ENCODE assay signal across 8 mouse cellular contexts in the genomic region with DNA sequence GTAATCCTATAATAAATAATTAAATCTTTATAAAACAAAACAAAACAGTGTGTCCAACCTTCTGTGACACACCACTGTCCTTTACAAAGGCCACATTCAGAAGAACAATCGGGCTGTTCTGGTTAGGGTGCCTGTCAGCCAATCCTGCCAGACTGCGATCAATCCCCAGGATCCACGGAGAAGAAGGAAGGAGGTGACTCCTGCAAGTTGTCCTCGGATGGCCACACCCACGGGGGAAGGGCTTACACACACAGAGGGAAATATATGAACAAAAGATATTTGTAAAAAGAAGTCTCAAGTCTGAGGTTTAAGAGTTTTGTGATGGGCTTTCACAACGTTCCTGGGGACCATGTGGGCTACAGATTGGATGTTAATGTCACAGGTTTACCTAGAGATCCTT. TPM values are rescaled to one million over a fixed set of nuclear protein-coding genes. Genes with fewer than 3 reads are reported as not detected.
DNase-seq lines count a peak whose midpoint lies in the region; ATAC-seq and TF ChIP-seq lines count a peak whose summit lies in the region.

A gene (plus strand): TSS at position 253 of the 400 bp plus-strand sequence.

- no peak for DNase-seq in heart, postnatal 4 days
- no peak for DNase-seq in ES-E14 (ENCODE audit: low read depth, low spot score)
- DNase-seq in limb, embryonic 10.5 days (ENCODE audit: low spot score), result no peak
- no peak for DNase-seq in thymus, postnatal 0 days (ENCODE audit: low spot score)
- no peak for DNase-seq in spleen, postnatal 36 days (ENCODE audit: low spot score in 2 of 2)

- no peak for ATAC-seq in heart, embryonic 12.5 days (ENCODE audit: insufficient number of reproducible peaks, low FRiP score)
- ATAC-seq in forebrain, embryonic 13.5 days, result no peak; the same call in 1 of the 2 replicates
- no peak for ATAC-seq in stomach, embryonic 14.5 days (ENCODE audit: insufficient number of reproducible peaks, insufficient read depth, low FRiP score, low read depth)

- in situ Hi-C loops in ES-E14 (cut with MboI; ENCODE audit: low sequenced_read_pairs in 2 of 2, unreplicated experiment in 2 of 2), result no loop called here

- 0 out of 2 replicates have a peak, but pooled peaks cover 4% of the 10 kb centered on the region for H3K4me1 ChIP-seq in heart, embryonic 12.5 days (replicated peaks)
- peaks cover 0 to 2% of the 10 kb centered on the region in 2 experiments; a peak in 1 of 4 replicates for H3K4me1 ChIP-seq in ES-E14 (ENCODE audit: control insufficient read depth in 2 of 2, insufficient read depth in 2 of 2, low read length in 2 of 2, poor library complexity in 1 of 2)
- H3K4me1 ChIP-seq in forebrain, embryonic 13.5 days, result peaks cover 8% of the 10 kb centered on the region
- H3K4me1 ChIP-seq in limb, embryonic 10.5 days, result peaks cover 7% of the 10 kb centered on the region
- no peaks in the 10 kb centered on the region for H3K4me1 ChIP-seq in stomach, embryonic 14.5 days (ENCODE audit: control insufficient read depth, insufficient read depth, low read length)

- peak within 1 kb of the TSS; percentile 68 for H3K9ac ChIP-seq in heart, embryonic 12.5 days
- no peak within 1 kb of the TSS; the same call in 1 of the 2 replicates for H3K9ac ChIP-seq in ES-E14 (ENCODE audit: insufficient read depth, low read depth, low read length, poor library complexity, severe bottlenecking)
- H3K9ac ChIP-seq in forebrain, embryonic 13.5 days, result peak within 1 kb of the TSS; percentile 78
- peak within 1 kb of the TSS; percentile 56 for H3K9ac ChIP-seq in stomach, embryonic 14.5 days (replicated peaks; ENCODE audit: low read depth, low read length)

- H3K4me3 ChIP-seq in heart, embryonic 12.5 days, result peak within 1 kb of the TSS; percentile 83
- peak within 1 kb of the TSS; percentile 86 to 92 for H3K4me3 ChIP-seq in ES-E14 (ENCODE audit: insufficient read depth in 1 of 2, low read depth in 1 of 2, low read length in 2 of 2, poor library complexity in 1 of 2, severe bottlenecking in 1 of 2)
- peak within 1 kb of the TSS; percentile 82 for H3K4me3 ChIP-seq in forebrain, embryonic 13.5 days
- H3K4me3 ChIP-seq in limb, embryonic 10.5 days, result peak within 1 kb of the TSS; percentile 82
- H3K4me3 ChIP-seq in stomach, embryonic 14.5 days (ENCODE audit: low read depth, low read length), result peak within 1 kb of the TSS; percentile 68

- H3K36me3 ChIP-seq in heart, embryonic 12.5 days, result no peaks in the 10 kb centered on the region
- no peaks in the 10 kb centered on the region for H3K36me3 ChIP-seq in ES-E14 (ENCODE audit: control insufficient read depth, insufficient read depth, low read length, poor library complexity, severe bottlenecking)
- no peaks in the 10 kb centered on the region for H3K36me3 ChIP-seq in forebrain, embryonic 13.5 days (ENCODE audit: poor library complexity, severe bottlenecking)
- no peaks in the 10 kb centered on the region for H3K36me3 ChIP-seq in limb, embryonic 10.5 days
- no peaks in the 10 kb centered on the region for H3K36me3 ChIP-seq in stomach, embryonic 14.5 days (ENCODE audit: control insufficient read depth, insufficient read depth, low read length)

- WGBS in heart, embryonic 12.5 days, result 56% methylated on average over 6 of the region's 6 CpGs
- WGBS in forebrain, embryonic 13.5 days, result 67% methylated on average over 6 of the region's 6 CpGs
- 75% methylated on average over 6 of the region's 6 CpGs for WGBS in limb, embryonic 10.5 days
- 58% methylated on average over 6 of the region's 6 CpGs for WGBS in stomach, embryonic 14.5 days

- no peaks in the 10 kb centered on the region for H3K9me3 ChIP-seq in heart, embryonic 12.5 days (replicated peaks)
- no peaks in the 10 kb centered on the region for H3K9me3 ChIP-seq in ES-E14 (ENCODE audit: control insufficient read depth, insufficient read depth, low read depth, low read length)
- no peaks in the 10 kb centered on the region for H3K9me3 ChIP-seq in forebrain, embryonic 13.5 days (replicated peaks)
- H3K9me3 ChIP-seq in limb, embryonic 10.5 days (replicated peaks), result no peaks in the 10 kb centered on the region
- no peaks in the 10 kb centered on the region for H3K9me3 ChIP-seq in stomach, embryonic 14.5 days (ENCODE audit: control insufficient read depth, low read depth, low read length)

- H3K4me2 ChIP-seq in heart, embryonic 12.5 days, result peak within 1 kb of the TSS; percentile 98
- peak within 1 kb of the TSS; percentile 91 for H3K4me2 ChIP-seq in forebrain, embryonic 13.5 days
- peak within 1 kb of the TSS; percentile 80 for H3K4me2 ChIP-seq in stomach, embryonic 14.5 days (replicated peaks; ENCODE audit: low read depth, low read length)

- no peaks in the 10 kb centered on the region for H3K27me3 ChIP-seq in heart, embryonic 12.5 days (replicated peaks)
- H3K27me3 ChIP-seq in forebrain, embryonic 13.5 days, result 0 out of 2 replicates have a peak, but pooled peaks cover 4% of the 10 kb centered on the region
- H3K27me3 ChIP-seq in limb, embryonic 10.5 days (ENCODE audit: low read depth, poor library complexity, severe bottlenecking), result no peaks in the 10 kb centered on the region
- no peaks in the 10 kb centered on the region for H3K27me3 ChIP-seq in stomach, embryonic 14.5 days (ENCODE audit: control insufficient read depth, insufficient read depth, low read length)

- no peak within 1 kb of the TSS for H3K27ac ChIP-seq in heart, embryonic 12.5 days (ENCODE audit: poor library complexity, severe bottlenecking)
- H3K27ac ChIP-seq in ES-E14 (ENCODE audit: insufficient read depth, low read depth, low read length, poor library complexity, severe bottlenecking), result no peak within 1 kb of the TSS
- H3K27ac ChIP-seq in forebrain, embryonic 13.5 days, result no peak within 1 kb of the TSS
- H3K27ac ChIP-seq in limb, embryonic 10.5 days, result peak within 1 kb of the TSS; percentile 91
- no peak within 1 kb of the TSS for H3K27ac ChIP-seq in stomach, embryonic 14.5 days (ENCODE audit: low read length)

TF ChIP-seq in ES-E14, 5 proteins besides CTCF, POLR2A, EP300 and RAD21:
- TF ChIP-seq MAFK (IDR thresholded peaks at IDR 0.05; ENCODE audit: insufficient read depth, low read depth, low read length) (no peak), HCFC1 (IDR thresholded peaks at IDR 0.05; ENCODE audit: borderline replicate concordance, insufficient read depth, low read length) (no peak), ZNF384 (IDR thresholded peaks at IDR 0.05; ENCODE audit: low read depth, low read length) (no peak), ZC3H11A (IDR thresholded peaks at IDR 0.05; ENCODE audit: borderline replicate concordance, low read depth, low read length) (no peak), CHD2 (IDR thresholded peaks at IDR 0.05; ENCODE audit: low read depth, low read length) (no peak)

RNA-seq across cellular contexts. Expression of the gene that starts here (rescaled TPM):
- polyA plus RNA-seq in heart, embryonic 12.5 days (2016; fragmentation: Nextera tagmentation; extraction: Ambion mirVana), result 2.5 and 2.9 TPM in 2 replicates
- under 1 TPM; 0.38 to 0.57 TPM for total RNA-seq in heart, postnatal 4 days (2021)
- total RNA-seq in ES-E14 (2012; rRNA removed), result 9.1 and 10.2 TPM in 2 replicates
- polyA plus RNA-seq in forebrain, embryonic 13.5 days (2015; fragmentation: Nextera tagmentation; extraction: Ambion mirVana), result 15.1 and 17.1 TPM in 2 replicates
- 14.6 and 17.3 TPM in 2 replicates for polyA plus RNA-seq in limb, embryonic 10.5 days (2016; fragmentation: Nextera tagmentation; extraction: Ambion mirVana)
- 7.1 and 7.6 TPM in 2 replicates for polyA plus RNA-seq in stomach, embryonic 14.5 days (2014; fragmentation: Nextera tagmentation; extraction: Ambion mirVana)
- 6.3 and 7.0 TPM in 2 replicates for polyA plus RNA-seq in thymus, postnatal 0 days (2015; fragmentation: Nextera tagmentation; extraction: Ambion mirVana)
